Mouse (Mus musculus) layer of hippocampus, postnatal 36 days (tissue): Measurements from ENCODE around the gene Actr8. TPM values are rescaled to one million over a fixed set of nuclear protein-coding genes. Genes with fewer than 3 reads are reported as not detected.

ENCODE experiments used
- DNase-seq, 2 experiments: peaks; one replicate each; pipeline ENCODE4 v3.0.0; 2022
- total RNA-seq, 2 experiments: library from RNA; stranded (reverse); gene quantifications; 2 replicates each; pipeline ENCODE4 v1.2.3; 2021

Gene Actr8
- 10 to 100 TPM; 74.0 to 80.7 TPM for total RNA-seq

DNA sequence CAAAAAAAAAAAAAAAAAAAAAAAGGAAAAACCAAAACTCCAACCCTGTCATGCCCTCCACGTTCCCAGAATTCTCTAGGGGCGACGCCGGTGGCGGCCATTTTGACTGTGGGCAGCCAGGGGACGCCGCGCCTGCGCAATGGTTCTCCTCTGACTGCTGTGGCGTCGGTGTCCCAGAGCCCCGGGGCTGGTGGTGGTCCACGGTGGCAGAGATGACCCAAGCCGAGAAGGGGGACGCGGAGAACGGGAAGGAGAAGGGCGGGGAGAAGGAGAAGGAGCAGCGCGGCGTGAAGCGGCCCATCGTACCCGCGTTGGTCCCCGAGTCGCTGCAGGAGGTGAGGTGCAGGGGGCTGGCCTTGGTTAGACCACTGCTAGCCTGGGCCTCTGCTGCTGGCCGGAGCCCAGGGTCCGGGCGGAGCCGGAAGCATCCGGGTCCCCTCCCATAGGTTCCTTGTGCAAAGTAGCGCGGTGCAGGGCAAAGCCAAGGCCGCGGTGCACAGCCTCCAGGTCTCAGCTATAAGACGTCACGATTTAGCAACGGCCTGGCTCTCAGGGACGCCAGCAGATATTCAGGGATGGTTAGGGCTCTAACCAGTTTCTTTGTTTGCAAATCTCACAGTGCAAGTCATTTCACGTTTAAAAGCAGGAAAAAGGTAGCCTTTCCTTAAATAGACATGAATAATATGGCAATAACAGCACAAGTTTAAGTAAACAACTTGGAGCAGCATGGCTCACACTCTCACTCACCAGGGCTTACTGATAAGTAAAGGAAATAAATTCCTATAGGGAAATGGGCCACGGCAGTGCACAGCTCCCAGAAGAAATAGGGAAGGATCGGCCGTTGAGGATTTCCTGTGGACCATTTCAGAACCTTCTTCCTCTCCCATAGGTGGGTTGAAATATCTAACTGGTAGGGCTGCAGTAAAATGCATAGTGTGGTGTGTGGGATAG lies at the start of gene Actr8:
Gene Actr8, plus strand, starts transcription at position 84 of the 951 bp plus-strand sequence.
- DNase-seq, result peak; percentile 93

DNA sequence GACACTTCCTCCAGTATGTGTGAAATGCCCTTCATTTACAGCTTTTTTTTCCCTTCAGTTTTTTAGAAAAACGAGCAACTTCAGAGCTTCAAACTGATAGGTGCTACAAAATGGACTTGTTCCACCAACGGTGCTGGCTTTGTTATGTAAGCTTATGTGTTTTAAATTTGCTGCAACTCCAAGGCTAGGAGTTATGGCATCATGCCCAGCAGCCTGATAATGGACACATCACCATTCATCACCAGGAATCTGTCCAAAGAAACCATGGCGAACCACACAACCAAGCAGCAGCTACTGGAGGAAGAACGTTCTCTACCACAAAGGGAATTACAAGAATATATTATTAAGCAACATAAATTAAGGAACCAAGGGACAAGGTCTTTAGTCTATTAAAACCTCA lies 49.2 kb upstream of the Actr8 start:
- no peak for DNase-seq

DNA sequence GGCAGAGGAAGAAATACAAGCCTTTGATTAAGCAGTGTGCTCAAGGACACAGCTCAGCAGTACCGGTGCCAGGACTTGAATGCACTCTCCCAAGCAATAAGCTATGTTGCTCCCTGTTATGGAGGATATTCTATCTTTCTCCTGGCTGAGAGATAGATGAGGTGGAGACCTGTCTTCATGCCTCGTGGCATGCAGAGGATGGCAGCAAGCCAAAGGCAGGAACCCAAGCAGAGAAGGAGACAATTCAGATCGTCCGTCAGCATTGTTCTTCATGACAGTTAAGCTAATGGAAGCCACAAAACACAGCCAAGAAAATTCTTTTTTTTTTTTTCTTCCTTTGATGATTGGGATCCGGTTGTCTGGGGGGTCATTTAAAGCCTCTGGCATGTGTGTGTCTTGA lies 42.6 kb upstream of the Actr8 start:
- DNase-seq, result no peak

DNA sequence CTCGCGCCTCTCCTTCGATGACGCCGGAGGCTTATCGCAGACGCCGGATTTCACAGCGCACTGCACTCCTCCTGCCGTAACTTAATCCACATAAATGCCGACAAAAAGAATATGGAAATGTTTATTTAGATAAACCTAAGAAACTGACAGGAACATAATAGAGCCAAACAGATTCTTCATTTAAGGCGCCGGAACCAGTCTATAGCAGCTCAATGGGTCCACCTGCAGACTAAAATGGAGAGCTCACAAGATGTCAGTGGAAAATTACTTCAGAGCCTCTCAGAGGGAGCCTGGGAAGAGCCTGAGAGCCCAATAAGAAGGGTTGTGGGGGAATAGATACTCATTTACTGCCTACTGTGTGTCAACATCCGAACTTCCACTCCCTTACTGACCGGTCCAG lies 40.7 kb upstream of the Actr8 start:
- peak in 1 of 2 experiments; percentile 16 for DNase-seq

DNA sequence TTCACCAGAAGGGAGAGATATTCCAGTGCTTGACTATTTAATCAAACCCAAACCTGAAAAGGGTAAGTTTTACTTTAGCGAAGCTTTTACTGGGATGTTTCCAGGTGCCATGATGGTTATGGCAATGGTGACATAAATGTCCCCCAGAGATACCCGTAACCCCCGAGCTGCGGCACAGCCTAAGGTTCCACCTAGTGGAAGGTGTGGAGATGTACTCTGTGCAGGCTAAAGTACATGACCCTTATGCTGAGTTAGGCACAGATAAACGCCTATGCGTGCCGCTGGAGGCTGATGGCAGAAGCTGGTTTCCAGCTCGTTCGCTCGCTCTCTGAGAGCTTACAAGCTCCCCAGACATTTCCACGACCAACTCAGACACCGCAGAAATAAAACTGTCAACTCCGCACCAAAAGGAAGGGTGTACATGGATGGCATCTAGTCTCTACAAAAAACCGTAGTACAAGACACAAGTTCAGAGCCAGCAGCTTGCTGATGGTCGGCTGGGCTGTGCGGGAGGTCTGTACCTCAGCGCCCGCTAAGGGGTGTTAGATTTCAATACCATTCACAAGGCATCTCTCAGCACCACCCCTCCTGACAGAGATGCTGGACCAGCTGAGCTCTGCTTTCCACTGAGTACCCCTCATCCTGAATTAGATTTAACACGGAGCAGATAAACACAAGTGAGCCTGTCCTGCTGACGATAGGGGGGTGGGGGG lies 38.4 kb upstream of the Actr8 start:
- DNase-seq, result no peak

DNA sequence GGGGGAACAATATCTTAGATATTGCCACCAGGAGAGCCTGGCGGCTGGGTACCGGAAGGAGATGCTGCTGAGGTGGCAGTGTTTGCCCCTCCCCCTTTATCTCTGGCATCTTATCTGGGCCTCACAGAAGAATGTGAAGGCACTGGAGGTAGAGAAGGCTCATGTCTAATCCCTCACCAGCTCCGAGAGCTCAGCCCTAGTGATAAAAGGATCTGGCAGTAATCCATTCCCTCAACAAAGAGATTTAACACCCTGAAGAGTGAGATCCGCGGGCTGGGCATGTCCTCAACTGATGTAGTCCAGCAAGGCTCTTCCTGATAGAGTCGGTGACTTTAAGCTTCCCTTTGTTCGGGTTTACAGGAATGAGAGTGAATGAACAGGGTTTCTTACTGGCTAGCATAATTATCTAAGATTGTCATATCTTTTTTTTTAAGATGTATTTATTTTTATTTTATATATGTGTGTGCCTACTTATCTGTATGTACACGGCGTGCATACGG lies 37.8 kb upstream of the Actr8 start:
- no peak for DNase-seq

DNA sequence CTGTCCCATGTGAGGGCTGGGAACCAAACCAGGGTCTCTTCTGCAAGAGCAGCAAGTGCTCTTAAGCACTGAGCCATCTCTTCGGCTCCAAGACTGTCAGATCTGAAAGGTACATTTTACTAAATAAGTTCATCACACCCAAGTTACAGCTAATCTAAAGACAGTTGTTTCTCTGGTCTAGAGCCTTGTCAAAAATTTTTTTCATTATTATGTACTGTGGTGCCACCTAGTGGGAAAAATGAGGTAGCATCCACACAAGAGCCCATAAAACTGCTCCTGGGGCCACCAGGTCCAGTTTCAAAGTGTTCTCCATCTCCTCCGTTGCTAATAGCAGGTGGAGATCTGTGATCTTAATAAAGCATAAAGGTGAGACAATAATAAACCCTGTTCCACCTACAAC lies 37.3 kb upstream of the Actr8 start:
- DNase-seq, result peak; percentile 33 to 35

DNA sequence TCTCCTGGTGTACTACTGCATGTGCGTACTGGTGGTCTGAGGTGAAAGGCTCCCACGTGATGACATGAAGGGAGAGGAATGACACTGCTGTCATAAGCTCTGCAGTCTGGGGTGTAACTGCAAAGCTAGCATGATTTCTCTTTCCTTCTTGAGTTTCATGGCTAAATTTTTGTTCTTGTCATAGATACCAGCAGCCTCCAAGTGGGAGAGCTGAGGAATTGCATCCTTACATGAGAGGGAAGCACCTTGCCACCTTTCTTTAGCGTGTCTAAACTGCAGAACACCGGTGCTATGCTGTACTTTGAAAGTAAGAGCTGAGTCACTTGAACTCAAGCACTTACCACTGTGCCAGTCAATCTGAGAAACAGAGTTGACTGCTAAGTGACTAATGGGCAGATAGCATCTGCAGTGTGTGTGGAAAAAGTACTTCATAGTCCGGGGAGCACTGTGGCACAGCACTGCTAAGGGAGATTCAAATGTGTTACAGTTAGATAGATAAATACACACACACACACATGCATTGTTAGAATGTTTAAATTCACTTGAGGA lies 31.3 kb upstream of the Actr8 start:
- DNase-seq, result no peak

DNA sequence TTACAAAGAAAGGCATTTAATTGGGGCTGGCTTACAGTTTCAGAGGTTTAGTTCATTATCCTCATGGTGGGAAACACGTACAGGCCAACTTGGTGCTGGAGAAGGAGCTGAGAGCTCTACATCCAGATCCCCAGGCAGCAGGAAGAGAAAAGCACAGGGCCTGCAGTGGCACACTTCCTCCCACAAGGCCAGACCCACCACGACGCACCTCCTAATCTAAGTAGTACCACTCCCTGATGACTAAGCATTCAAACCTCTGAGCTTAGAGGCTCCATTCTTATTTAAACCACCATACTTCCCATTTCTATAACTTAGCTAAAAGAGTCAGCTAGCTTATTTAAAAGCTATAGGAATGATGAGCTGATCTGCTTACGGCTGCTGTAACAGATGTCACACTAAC lies 27.3 kb upstream of the Actr8 start:
- DNase-seq, result no peak

DNA sequence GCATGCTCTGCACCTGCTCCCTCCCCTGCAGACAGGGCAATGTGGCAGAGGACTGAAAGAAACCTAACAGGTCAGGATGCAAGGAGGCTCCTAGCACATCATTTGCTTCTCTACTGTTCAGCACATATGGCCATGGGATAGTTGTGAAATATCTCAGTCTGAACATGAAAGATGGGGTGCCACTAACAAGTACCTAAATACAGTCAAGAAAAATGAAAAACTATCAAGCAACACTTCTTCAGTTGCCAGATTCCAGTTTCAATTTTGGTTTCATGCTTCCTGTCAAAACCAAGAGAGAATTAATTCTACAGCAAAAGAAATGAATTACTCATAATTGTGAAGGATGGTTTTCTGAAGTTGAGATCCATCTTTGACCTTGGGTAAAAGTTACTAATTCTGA lies 20.7 kb upstream of the Actr8 start:
- no peak for DNase-seq

DNA sequence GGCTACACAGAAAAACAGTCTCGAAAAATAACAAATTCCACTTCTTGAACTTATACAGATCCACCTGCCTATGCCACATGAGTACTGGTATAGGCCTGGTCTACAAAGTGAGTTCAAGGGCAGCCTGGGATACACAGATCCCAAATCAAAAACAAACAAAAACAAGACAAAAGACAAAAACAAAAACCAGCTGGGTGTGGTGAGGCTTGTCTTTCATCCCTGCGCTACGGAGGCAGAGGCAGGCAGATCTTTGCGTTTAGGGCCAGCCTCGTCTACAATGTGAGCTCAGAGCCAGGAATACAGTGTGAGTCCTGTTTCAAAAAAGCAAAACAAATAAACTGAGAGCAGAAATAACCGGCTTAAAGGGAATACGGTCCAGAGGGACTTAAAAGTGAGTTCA lies 10.5 kb upstream of the Actr8 start:
- DNase-seq, result no peak

DNA sequence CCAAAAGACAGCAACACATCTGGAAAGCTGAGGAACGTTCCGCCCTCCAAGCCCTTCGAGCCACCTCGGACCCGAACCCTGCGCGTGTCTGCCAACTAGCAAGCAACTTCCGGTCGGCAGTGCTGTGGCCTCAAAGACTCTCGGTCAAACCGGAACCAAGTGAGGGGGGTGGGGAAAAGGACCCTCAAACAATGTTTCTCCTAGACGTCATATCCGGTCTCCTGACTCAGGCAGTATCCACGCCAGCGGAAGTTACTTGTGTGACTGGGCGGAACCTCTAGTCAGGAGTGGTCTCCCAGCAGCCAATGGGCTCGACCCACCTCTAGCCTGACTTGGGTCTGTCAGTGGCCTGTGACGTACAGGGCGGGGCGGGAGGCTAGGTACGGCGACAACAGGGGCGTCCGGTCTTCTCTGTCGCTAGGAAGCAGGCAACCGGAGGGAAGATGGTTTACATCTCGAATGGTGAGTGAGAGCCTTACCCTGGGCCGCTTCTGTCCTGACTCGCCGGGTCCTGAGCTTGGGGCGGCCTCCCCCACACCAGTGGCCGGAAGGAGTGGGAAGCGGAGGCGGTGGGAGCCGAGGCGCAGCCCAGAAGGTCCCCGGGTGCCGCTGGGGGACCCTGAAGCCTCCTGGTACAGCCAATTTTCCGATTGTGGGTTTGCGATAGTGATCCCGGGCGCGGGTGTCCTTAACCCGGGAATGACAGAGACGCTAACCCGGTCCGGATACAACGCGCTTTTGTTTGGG lies 9.9 kb upstream of the Actr8 start, which contains the start of gene Selenok:
Gene Selenok, plus strand, starts transcription at position 234 of the 747 bp plus-strand sequence.
- DNase-seq, result peak; percentile 92 to 94

DNA sequence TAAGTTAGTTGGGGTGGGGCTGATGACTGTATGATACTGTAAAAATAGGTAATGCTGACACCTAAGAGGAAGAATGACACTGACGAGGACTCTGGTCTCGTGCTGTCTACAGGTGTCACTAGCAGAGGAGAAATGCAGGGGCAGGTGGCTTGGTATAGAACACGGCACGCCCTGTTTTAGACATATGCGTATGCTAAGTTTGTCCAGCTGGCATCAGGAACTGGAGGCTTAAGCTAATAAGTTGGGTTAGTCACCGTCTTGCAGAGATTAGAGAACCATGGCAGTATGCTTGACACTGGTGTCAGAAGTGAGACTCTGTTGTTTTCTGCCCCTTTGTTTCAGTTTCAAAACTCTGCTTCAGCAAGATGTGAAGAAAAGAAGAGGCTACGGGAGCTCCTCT lies 6.7 kb upstream of the Actr8 start:
- no peak for DNase-seq

DNA sequence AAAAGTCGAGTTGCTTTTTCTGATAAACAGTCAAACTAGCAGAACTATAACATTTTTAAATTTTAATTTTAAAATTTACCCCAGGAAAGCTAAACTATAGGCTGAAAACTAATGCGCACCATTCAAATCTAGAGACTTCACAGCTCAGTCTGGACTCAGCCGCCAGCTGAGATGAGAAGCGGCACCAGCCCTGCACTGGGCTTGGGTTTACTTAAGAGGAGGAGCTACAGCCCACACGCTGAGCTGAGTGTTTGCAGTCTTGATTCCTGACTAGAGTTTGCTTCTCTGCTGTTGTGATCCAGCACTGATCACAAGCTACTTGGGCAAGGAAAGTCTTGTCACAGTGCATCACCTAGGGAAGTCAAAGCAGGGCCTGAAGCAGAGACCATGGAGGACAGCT lies 6.1 kb upstream of the Actr8 start:
- no peak for DNase-seq

DNA sequence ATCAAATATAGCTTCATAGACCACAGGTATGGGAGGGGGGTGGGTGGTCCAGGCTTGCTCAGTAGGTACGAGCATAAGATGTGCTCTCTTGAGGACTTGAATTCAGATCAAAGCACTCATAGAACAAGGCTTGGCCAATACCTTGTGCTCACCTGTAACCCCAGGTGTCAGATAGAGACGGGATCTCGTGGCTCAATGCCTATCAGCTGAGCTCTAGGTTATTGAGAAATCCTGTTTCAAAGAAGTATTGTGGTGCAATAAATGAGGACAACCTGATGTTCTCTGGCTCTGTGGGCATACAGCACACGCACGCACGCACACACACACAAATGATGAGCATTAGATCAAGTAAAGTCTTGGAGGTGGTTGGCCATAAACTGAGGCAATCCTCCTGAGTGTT lies 1.2 kb upstream of the Actr8 start:
- DNase-seq, result no peak

DNA sequence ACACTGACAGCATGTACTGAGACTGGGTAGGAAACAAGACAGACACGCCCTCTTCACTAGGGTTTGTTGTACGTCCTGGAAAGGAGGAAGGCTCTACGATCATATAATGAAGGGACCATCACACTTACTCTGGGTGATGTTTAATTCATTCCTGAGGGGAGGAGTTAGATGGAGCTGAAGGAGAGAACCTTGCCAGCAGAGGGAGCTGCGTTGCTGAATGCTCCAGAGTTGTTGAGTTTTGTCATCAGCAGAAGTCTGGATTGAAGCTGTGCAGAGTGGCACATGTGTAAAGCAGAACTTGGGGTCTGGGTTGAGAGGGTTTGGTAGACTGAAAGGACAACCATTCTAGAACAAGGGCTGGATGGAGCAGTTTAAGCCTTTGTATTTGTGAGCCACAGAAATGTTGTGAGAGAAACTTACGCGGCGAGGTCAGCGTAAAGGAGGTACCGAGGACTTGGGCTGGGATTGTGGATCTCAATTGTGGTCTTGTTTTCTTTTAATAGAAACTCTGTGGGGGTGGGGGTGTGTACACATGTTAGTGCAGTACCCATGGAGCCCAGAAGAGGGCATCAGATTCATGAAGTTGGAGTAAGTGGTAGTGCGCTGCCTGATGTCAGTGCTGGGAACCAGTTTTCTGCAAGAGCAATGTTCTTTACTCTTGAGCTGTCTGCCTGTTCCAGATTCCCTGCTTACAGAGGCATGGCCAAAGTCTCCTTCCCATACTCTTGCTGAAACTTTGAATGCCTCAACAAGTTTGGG lies 2.5 kb downstream of the Actr8 start:
- DNase-seq, result no peak

DNA sequence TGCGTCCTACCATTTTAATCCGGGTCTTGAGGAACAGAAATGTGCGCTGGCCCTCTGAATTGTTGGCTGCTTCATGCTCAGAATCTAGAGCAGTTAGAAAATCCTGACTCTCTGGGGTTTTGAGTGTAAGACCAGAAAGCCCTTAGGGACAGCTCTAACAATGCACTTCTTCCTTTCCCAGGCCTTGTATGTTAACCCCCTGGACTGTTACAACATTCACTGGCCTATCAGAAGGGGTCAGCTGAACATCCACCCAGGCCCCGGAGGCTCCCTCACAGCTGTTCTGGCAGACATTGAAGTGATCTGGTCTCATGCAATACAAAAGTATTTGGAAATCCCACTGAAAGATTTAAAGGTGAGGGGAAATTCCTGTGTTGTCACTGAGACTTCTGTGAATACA lies 8.0 kb downstream of the Actr8 start:
- no peak for DNase-seq

DNA sequence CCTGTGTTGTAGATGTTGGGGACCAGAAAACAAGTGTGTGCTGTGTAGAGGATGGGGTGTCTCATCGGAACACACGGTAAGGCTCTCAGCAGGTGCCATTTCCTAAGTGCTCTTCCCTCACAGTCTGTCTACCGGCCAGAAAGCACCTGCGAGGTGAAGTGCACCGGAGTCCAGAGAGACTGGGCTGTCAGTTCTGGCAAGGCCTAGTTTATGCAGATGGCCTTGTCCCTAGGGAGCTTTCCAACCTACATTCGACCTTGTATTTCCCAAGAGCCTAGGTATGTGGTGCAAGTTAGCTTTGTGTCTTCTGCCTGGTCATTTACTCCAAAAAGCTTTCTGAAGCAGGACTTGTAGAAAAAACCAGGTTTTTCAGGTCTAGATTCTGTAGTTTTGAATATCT lies 9.1 kb downstream of the Actr8 start:
- no peak for DNase-seq

DNA sequence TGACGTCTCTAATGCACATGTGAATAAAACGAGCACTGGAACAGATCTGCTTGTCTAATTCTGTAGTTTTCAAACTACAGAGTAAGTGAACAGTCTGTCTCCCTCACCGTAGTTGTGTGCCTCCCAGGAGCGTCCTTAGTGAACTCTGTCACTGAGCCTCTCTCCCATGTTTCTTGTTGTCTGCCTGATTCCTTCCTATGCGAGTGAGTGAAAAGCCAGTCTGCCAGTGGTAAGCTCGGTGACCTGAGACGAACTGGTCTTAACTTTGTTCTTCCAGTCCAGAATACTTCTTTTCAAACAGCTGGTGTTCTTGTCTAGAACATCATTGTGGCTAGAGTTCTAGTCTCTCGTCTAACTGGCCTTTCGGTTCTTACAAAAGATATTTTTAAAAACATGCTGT lies 9.6 kb downstream of the Actr8 start:
- no peak for DNase-seq

DNA sequence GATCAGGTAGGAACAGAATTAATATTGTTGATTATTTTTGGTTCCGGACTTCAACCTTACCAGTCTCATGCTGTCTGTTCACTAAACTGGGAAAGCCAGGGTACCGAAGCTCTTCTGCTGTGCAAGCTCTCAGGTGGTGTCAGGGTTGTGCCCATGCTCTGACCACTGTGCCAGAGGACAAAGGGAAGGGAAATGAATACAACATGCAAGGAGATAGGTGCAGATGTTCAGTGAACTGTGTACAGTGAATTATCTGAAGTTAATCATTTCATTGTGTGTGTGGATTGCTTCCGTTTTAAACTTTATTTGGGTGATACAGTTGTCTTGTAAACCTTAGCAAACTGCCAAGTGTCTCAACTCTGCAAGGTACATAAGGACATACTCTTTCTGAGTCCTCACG lies 10.2 kb downstream of the Actr8 start:
- DNase-seq, result no peak

DNA sequence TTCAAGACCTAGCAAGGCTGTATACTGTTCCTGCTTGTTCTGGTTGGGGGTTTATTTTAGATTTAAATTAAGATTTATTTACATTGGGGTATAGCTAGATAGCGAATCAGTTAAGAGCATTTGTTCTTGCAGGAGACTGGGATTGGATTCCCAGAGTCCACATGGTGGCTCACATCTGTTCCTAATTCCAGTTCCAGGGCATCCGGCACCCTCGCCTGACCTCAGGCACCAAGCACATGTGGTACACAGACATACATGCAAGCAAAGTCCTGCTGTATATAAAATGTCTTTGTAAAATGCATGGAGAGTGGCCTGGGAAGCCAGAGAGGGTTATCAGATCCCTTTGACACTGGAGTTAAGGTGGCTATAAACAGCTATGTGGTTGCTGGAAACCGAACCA lies 16.8 kb downstream of the Actr8 start:
- DNase-seq, result no peak
